Mouse (Mus musculus) midbrain, embryonic 11.5 days (tissue): Measurements from ENCODE around the gene Ccl1. TPM values are rescaled to one million over a fixed set of nuclear protein-coding genes. Genes with fewer than 3 reads are reported as not detected.

ENCODE experiments used
- ATAC-seq: fragments of 200-750 bp; cut with Nextera tagmentation; 2 replicates; pipeline ENCODE4 v1.8.0; 2017; ENCODE audit warnings: moderate TSS enrichment, moderate library complexity; ENCODE audit not compliant: low FRiP score
- DNase-seq: peaks from one replicate; pipeline ENCODE4 v3.0.0; 2015; ENCODE audit warnings: low spot score; ENCODE audit errors: missing footprints
- H3K27ac ChIP-seq: fragments of 300-500 bp; sonication (generic); 2 replicates; pipeline ENCODE4 v1.5.1; 2014; ENCODE audit warnings: low read depth, low read length
- H3K27me3 ChIP-seq: fragments of 300-500 bp; sonication (generic); 2 replicates; pipeline ENCODE4 v1.6.1; 2014; ENCODE audit warnings: mild to moderate bottlenecking, low read length, moderate library complexity, mixed read lengths; ENCODE audit not compliant: control insufficient read depth, insufficient read depth
- H3K36me3 ChIP-seq: fragments of 300-500 bp; sonication (generic); 2 replicates; pipeline ENCODE4 v1.6.1; 2014; ENCODE audit warnings: mild to moderate bottlenecking, low read length, moderate library complexity, mixed read lengths; ENCODE audit not compliant: control insufficient read depth, insufficient read depth
- H3K4me1 ChIP-seq: fragments of 300-500 bp; sonication (generic); 2 replicates; pipeline ENCODE4 v1.6.1; 2014; ENCODE audit warnings: low read length; ENCODE audit not compliant: control insufficient read depth, insufficient read depth
- H3K4me2 ChIP-seq: fragments of 300-500 bp; sonication (generic); 2 replicates; pipeline ENCODE4 v1.6.1; 2014; ENCODE audit warnings: mild to moderate bottlenecking, moderate library complexity
- H3K4me3 ChIP-seq: fragments of 300-500 bp; sonication (generic); 2 replicates; pipeline ENCODE4 v1.5.1; 2014; ENCODE audit warnings: low read depth, low read length
- H3K9ac ChIP-seq: fragments of 300-500 bp; sonication (generic); 2 replicates; pipeline ENCODE4 v1.6.1; 2014; ENCODE audit warnings: low read length
- H3K9me3 ChIP-seq: fragments of 300-500 bp; sonication (generic); 2 replicates; pipeline ENCODE4 v1.6.1; 2016; ENCODE audit warnings: low read length; ENCODE audit not compliant: control insufficient read depth
- WGBS: fragments of 180-500 bp; shearing (Covaris S2); extraction: QIAGEN DNeasy Blood & Tissue Kit; methylation state at CpG from one replicate; pipeline ENCODE4 v1.1.7; 2014; 5-methylcytosine and 5-hydroxymethylcytosine counted together
- polyA plus RNA-seq: library from polyadenylated mRNA; unstranded; fragments of >200 nt; fragmentation: Nextera tagmentation; extraction: Ambion mirVana; gene quantifications from 2 replicates; pipeline ENCODE4 v1.2.1, GENCODE M21; 2014

Gene Ccl1
- polyA plus RNA-seq, result 0.29 TPM in 1 of 2 replicates, not detected in the other

DNA sequence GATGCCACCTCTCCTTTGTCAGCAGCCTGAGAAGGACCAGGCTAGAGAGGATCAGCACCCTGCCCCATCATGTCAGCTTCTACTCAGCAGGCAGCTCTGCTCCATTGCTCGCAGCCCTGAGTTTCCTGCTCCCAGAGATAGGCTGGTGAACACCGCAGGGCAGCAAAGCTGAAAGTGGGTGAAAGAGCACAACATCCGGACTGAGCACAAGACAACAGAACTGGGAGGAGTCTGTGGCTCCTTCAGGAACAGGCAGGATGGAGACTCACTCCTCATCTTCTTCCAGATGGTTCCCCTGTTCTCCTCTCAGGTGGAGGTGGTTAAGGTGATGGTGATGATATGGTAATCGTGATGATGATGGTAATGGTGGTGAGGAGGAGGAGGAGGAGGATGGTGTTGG, at the start of gene Ccl1:
TSS of gene Ccl1 (minus strand) at position 101 of the 400 bp plus-strand sequence.
- H3K9me3 ChIP-seq, result no peaks in the 10 kb centered on the region
- H3K27ac ChIP-seq, result no peak within 1 kb of the TSS
- H3K4me1 ChIP-seq, result peaks cover 3% of the 10 kb centered on the region; the same call in 1 of the 2 replicates
- no peak for ATAC-seq
- no peak within 1 kb of the TSS for H3K4me3 ChIP-seq
- H3K9ac ChIP-seq, result no peak within 1 kb of the TSS
- no peak for DNase-seq
- H3K36me3 ChIP-seq, result no peaks in the 10 kb centered on the region
- H3K27me3 ChIP-seq, result no peaks in the 10 kb centered on the region
- 73% methylated on average over 4 of the region's 4 CpGs for WGBS
- H3K4me2 ChIP-seq, result no peak within 1 kb of the TSS

DNA sequence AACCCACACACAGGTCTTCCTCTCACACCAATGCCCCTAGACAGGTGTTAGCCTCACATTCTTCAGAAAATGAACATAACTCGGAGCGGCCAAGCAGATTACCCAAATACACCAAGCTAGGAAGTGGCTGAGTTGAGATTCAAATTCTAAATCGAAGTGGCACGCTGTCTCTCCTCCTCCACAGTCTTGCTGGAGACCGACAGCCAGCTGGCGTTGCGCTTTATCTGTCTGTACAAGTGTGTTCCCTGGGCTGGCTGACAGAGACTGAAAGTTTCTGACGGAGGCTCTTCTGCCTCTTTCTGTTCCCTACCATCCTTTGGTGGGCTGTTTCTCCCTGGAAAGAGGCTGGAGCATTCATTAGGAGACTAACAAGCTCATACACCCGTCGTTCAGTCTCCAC, 45.5 kb upstream of the Ccl1 start:
- ATAC-seq (no peak), DNase-seq (no peak)
- H3K27ac ChIP-seq, result no peak overlapping the region
- H3K4me3 ChIP-seq, result no peak overlapping the region
- H3K27me3 ChIP-seq, result no peaks in the 10 kb centered on the region
- H3K36me3 ChIP-seq, result no peaks in the 10 kb centered on the region
- H3K4me1 ChIP-seq, result no peaks in the 10 kb centered on the region
- no peak overlapping the region for H3K9ac ChIP-seq
- no peaks in the 10 kb centered on the region for H3K9me3 ChIP-seq
- H3K4me2 ChIP-seq, result no peak overlapping the region
- 88% methylated on average over 10 of the region's 10 CpGs for WGBS

DNA sequence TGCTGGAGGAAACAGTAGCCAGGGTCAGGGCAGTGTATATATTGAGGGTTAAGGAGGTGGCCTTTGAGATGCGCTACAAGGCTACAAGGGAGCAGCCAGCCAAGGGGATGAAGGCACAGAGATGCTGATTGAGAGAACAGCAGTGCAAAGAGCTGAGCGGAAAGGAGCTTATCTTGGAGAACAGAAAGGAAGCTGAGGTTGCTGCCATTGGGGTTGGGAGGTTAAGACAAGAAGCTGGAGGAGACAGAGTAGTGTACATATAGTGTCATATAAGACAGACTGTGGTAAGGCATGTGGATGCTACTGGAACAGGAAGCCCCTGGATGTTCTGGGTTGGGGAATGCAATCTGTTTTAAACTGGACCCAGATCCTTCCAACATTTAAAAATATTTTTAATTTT, 35.4 kb upstream of the Ccl1 start:
- 58% methylated on average over 2 of the region's 2 CpGs for WGBS
- no peaks in the 10 kb centered on the region for H3K36me3 ChIP-seq
- no peaks in the 10 kb centered on the region for H3K9me3 ChIP-seq
- DNase-seq, result no peak
- H3K4me3 ChIP-seq, result no peak overlapping the region
- no peak overlapping the region for H3K27ac ChIP-seq
- no peaks in the 10 kb centered on the region for H3K27me3 ChIP-seq
- peaks cover 3% of the 10 kb centered on the region; the same call in 1 of the 2 replicates for H3K4me1 ChIP-seq
- H3K4me2 ChIP-seq, result no peak overlapping the region
- no peak for ATAC-seq
- H3K9ac ChIP-seq, result no peak overlapping the region

DNA sequence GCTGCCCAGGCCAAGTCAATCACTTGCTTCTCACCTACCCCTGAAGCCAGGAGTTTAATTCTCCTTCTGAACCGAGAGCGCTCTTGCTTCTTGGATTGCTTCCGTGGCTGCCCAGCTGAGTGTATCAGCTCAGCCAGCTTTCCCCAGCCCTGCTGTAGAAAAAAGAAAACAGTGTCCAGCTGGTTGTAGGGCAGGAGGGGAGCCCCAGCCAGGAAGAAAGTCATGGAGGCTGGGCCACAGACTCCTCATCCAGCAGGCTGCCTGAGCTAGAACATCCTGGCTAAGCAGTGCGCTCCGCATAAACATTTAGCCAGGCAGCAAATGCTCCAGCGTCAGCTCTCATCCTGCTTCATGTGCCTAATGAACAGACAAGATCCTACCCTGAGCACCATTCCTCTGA, 34.9 kb upstream of the Ccl1 start:
- Histone ChIP-seq H3K9me3 (no peaks in the 10 kb centered on the region), H3K9ac (no peak overlapping the region), H3K27me3 (no peaks in the 10 kb centered on the region), H3K4me2 (no peak overlapping the region), H3K27ac (no peak overlapping the region), H3K4me3 (no peak overlapping the region), H3K36me3 (no peaks in the 10 kb centered on the region), H3K4me1 (peaks cover under 1% of the 10 kb centered on the region; the same call in 1 of the 2 replicates)
- 52% methylated on average over 6 of the region's 6 CpGs for WGBS
- DNase-seq, result no peak
- ATAC-seq, result no peak

DNA sequence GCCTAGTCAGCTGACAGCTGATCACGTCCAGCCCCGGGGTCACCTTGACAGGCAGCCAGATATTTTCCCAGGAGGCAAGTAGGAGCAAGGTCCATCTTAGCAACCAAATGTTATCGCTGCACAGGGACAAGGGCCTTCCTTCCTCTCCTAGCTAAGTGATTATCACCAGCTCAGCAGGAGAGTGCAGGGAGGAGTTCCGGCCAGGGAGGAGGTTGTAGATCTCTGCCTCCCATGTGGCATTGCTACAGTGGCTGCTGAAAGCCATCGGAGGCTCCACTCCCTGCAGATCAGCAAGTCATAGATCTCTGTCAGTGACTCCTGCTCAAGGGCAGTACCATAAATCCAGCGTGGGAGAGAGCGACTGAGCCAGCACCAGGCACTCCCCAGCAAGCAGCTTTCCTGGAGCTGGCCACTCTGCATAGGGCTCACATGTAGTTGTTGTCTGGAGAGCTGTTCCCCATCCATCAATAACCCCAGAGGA, 34.5 kb upstream of the Ccl1 start:
- no peaks in the 10 kb centered on the region for H3K4me1 ChIP-seq
- H3K36me3 ChIP-seq, result no peaks in the 10 kb centered on the region
- H3K4me2 ChIP-seq, result no peak overlapping the region
- no peak overlapping the region for H3K27ac ChIP-seq
- 40% methylated on average over 7 of the region's 7 CpGs for WGBS
- H3K9me3 ChIP-seq, result no peaks in the 10 kb centered on the region
- H3K9ac ChIP-seq, result no peak overlapping the region
- DNase-seq, result no peak
- no peak overlapping the region for H3K4me3 ChIP-seq
- no peak for ATAC-seq
- H3K27me3 ChIP-seq, result no peaks in the 10 kb centered on the region

DNA sequence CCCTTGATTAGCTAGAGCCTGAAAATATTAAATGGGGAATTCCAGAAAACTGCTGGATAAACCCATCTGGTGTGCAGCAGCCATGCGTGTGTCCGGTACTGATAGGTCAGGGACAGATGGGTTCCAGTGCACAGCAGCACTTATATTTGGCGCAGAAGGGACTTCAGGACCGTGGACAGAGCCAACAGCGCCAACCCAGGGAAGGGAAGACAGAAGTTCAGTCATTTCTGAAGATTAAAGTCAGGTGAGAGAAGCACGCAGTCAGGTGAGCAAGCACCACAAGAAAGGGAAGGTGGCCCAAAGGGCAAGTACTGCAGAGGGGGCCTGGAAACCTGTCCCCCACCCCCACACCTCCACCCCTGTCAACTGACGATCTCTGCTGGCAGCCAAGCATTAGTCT, 7.7 kb upstream of the Ccl1 start:
- WGBS, result 49% methylated on average over 7 of the region's 7 CpGs
- Histone ChIP-seq H3K36me3 (no peaks in the 10 kb centered on the region), H3K9me3 (no peaks in the 10 kb centered on the region), H3K4me2 (no peak overlapping the region), H3K9ac (no peak overlapping the region), H3K4me3 (no peak overlapping the region), H3K4me1 (peaks cover 3% of the 10 kb centered on the region; the same call in 1 of the 2 replicates), H3K27me3 (no peaks in the 10 kb centered on the region), H3K27ac (no peak overlapping the region)
- DNase-seq, result no peak
- no peak for ATAC-seq

DNA sequence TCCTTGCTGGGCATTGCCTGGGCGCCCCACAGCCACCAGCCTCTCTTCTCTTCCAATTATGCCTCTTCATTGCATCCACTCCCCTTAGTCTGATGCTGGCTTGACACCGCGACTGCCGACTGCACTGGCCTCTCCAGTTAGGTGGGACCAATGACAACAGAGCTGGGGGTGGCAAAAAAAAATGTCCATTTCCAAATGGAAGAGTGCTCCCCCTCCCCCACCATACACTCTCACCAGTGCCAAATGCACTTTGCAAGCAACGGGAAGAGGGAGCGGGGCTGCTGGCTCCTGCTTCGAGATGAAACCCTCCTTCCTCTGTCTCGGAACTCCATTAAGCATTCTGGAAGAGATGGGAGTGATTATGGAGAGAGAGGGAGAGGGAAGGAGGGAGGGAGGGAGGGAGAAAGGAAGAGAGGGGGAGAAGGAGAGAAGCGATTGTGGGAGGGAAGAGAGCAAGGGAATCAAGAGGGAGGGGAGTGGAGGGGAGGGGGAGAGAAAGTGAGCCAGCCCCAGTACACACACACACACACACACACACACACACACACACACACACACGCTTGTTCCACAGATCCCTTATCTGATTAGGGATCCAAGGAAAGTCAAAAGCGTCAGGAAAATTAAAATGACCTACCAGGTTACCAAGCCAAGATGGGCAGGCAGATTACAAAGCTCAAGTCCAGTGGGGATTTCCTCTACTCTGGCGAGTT, 5.0 kb upstream of the Ccl1 start:
- no peak for ATAC-seq
- 22% methylated on average over 12 of the region's 12 CpGs for WGBS
- H3K4me3 ChIP-seq, result no peak overlapping the region
- no peak overlapping the region for H3K4me2 ChIP-seq
- H3K27me3 ChIP-seq, result no peaks in the 10 kb centered on the region
- no peak overlapping the region for H3K9ac ChIP-seq
- no peak for DNase-seq
- peaks cover 3% of the 10 kb centered on the region; the same call in 1 of the 2 replicates for H3K4me1 ChIP-seq
- no peaks in the 10 kb centered on the region for H3K36me3 ChIP-seq
- H3K9me3 ChIP-seq, result no peaks in the 10 kb centered on the region
- no peak overlapping the region for H3K27ac ChIP-seq

DNA sequence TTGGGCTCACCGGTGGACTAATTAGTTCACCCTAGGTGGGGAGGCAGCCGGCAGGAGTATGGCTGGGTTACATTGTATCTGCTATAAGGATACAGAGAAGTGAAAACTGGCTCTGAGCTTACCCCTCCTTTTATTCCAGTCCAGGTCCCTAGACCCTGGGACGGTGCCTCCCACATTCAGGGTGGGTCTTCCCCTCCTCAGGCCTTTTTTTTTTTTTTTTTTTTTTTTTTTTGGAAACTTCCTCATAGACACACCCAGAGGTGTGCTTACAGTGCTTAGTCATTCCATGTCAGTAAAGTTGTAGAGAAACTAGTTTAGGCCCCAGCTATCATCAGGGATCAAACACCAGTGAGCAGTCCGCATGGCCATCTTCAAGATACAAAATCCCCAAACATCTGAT, 7.6 kb downstream of the Ccl1 start:
- Histone ChIP-seq H3K9me3 (no peaks in the 10 kb centered on the region), H3K27ac (no peak overlapping the region), H3K27me3 (no peaks in the 10 kb centered on the region), H3K36me3 (no peaks in the 10 kb centered on the region), H3K4me3 (no peak overlapping the region), H3K4me2 (no peak overlapping the region), H3K9ac (no peak overlapping the region), H3K4me1 (no peaks in the 10 kb centered on the region)
- 69% methylated on average over 4 of the region's 4 CpGs for WGBS
- ATAC-seq, result no peak
- no peak for DNase-seq

DNA sequence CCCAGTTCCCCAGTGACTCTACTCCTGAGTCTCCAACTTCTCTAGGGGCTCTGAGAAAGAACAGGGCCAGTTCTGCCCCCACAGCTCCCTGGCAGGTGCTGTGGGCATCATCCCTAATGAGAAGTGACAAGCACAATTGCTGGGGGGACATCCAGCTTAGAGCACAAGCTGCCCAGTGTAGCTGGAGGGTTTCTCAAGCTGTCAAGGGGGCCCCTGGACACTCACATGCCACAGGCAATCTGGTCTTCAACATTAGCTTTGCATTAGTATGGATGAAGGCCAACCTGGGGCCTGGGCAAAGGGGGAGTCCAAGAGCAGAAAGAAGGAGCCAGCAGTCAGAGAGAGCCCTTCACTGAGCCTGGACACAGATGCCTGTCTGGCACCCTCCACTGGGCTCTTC, 14.6 kb downstream of the Ccl1 start:
- DNase-seq, result no peak
- H3K27ac ChIP-seq, result no peak overlapping the region
- ATAC-seq, result no peak
- H3K36me3 ChIP-seq, result no peaks in the 10 kb centered on the region
- H3K9ac ChIP-seq, result no peak overlapping the region
- H3K4me3 ChIP-seq, result no peak overlapping the region
- H3K9me3 ChIP-seq, result no peaks in the 10 kb centered on the region
- H3K27me3 ChIP-seq, result no peaks in the 10 kb centered on the region
- no peaks in the 10 kb centered on the region for H3K4me1 ChIP-seq
- H3K4me2 ChIP-seq, result no peak overlapping the region
